Mouse (Mus musculus) thymus, adult 2 months (tissue): Measurements from ENCODE around the gene Alpl. TPM values are rescaled to one million over a fixed set of nuclear protein-coding genes. Genes with fewer than 3 reads are reported as not detected.

Source experiments
- DNase-seq: peaks from one replicate; pipeline ENCODE4 v3.0.0; 2021
- H3K27ac ChIP-seq: fragments of 200-500 bp; 2 replicates; pipeline ENCODE4 v1.5.1; 2012; ENCODE audit warnings: low read length, control low read depth; ENCODE audit not compliant: control insufficient read depth, insufficient read depth
- H3K27me3 ChIP-seq: fragments of 200-500 bp; 2 replicates; pipeline ENCODE4 v1.6.1; 2012; ENCODE audit warnings: mild to moderate bottlenecking, low read length, moderate library complexity, mixed read lengths; ENCODE audit not compliant: control insufficient read depth, insufficient read depth
- H3K36me3 ChIP-seq: fragments of 200-500 bp; 2 replicates; pipeline ENCODE4 v1.6.1; 2012; ENCODE audit warnings: mild to moderate bottlenecking, low read length, moderate library complexity; ENCODE audit not compliant: control insufficient read depth, insufficient read depth
- H3K4me1 ChIP-seq: fragments of 200-500 bp; replicated peaks from 2 replicates; pipeline ENCODE4 v1.6.1; 2012; ENCODE audit warnings: low read length; ENCODE audit not compliant: control insufficient read depth, insufficient read depth
- H3K4me3 ChIP-seq: fragments of 200-500 bp; 2 replicates; pipeline ENCODE4 v1.5.1; 2012; ENCODE audit warnings: mild to moderate bottlenecking, low read length, control low read depth, moderate library complexity; ENCODE audit not compliant: control insufficient read depth, insufficient read depth
- CTCF ChIP-seq: fragments of 200-500 bp; IDR thresholded peaks from 2 replicates; pipeline ENCODE4 v1.5.1; 2012; ENCODE audit warnings: mild to moderate bottlenecking, control low read depth, low read length, moderate library complexity, borderline replicate concordance; ENCODE audit not compliant: control insufficient read depth, poor library complexity, insufficient read depth; ENCODE audit errors: extremely low read depth
- POLR2A ChIP-seq: fragments of 200-500 bp; IDR thresholded peaks from 2 replicates; pipeline ENCODE4 v1.6.1; 2012; ENCODE audit warnings: mild to moderate bottlenecking, low read length, control low read depth, moderate library complexity; ENCODE audit not compliant: control insufficient read depth, poor library complexity, insufficient read depth; ENCODE audit errors: extremely low read depth
- WGBS: fragments of 180-500 bp; shearing (Covaris S2); methylation state at CpG from one replicate; pipeline ENCODE4 v1.1.7; 2018; 5-methylcytosine and 5-hydroxymethylcytosine counted together
- polyA plus RNA-seq: library from polyadenylated mRNA; depleted of rRNA; stranded (reverse); fragments of >200 nt; gene quantifications from 2 replicates; pipeline ENCODE4 v1.2.3, GENCODE M21; 2012

Gene Alpl
- polyA plus RNA-seq, 1 experiment: 5.1 TPM

GRCm38 (mm10) chr4:137785270-137785669, 10.9 kb downstream of the Alpl start:
- no peak for TF ChIP-seq CTCF
- TF ChIP-seq POLR2A: no peak
- no peak overlapping the region for H3K4me3 ChIP-seq
- 95% methylated on average over 6 of the region's 6 CpGs for WGBS
- H3K27ac ChIP-seq: no peak overlapping the region
- H3K4me1 ChIP-seq: no peaks in the 10 kb centered on the region
- H3K27me3 ChIP-seq: no peaks in the 10 kb centered on the region
- no peak for DNase-seq
- H3K36me3 ChIP-seq: no peaks in the 10 kb centered on the region

DNA sequence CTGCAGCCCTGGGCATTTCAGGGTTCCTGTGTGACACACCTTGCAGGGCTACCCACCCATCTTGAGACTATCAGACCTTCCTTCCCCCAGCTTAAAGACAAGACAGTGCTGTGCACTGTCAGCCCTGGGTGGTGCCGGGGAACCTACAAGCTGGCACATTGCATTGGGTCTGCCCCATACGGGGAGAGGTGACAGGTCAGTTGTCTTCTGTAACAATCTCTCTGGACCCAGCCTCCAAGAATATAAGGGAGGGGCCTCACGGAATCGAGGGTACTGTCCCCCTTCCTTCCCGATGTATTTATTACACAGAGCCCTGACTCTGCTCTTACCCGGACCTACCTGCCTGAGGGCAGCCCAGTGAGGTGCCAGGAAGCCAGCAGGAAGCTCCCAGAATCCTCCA, 11.4 kb downstream of the Alpl start:
- TF ChIP-seq POLR2A: no peak
- TF ChIP-seq CTCF: no peak
- WGBS: 77% methylated on average over 6 of the region's 6 CpGs
- Histone ChIP-seq H3K27ac (no peak overlapping the region), H3K4me1 (no peaks in the 10 kb centered on the region), H3K27me3 (no peaks in the 10 kb centered on the region), H3K36me3 (no peaks in the 10 kb centered on the region), H3K4me3 (no peak overlapping the region)
- DNase-seq: no peak

DNA sequence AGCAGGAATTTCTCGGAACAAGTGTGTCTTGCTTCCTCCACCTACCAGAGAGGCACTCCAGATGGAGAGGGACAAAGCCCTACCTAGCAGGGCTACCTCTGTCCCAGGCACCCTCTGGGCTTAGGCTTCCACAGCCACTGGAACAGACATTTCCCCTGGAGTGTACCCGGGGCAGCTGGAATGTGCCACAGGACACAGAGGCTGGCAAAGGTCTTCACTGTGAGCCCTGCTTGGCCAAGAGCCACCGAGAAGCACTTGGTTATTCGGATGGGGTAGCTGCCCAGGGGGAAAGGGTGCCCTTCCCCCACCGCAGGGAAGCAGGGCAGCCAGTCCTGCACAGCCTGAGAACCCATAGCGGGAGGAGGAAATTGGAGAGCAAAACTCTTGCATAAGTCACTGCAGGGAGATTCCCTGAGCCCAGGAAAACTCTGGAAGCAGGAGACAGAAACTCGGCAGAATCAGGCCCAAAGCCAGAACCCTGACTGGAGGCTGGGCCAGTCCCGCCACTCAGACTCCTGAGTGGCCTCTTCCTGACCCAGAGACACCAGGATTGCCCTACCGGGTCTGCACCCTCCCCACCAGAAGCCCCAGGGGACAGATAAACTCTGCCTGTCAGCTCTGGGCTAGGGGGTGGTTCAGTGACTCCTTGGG, 12.5 kb downstream of the Alpl start:
- Histone ChIP-seq H3K36me3 (no peaks in the 10 kb centered on the region), H3K27ac (no peak overlapping the region), H3K4me1 (no peaks in the 10 kb centered on the region), H3K27me3 (no peaks in the 10 kb centered on the region), H3K4me3 (no peak overlapping the region)
- WGBS: 68% methylated on average over 9 of the region's 9 CpGs
- TF ChIP-seq CTCF: no peak
- no peak for TF ChIP-seq POLR2A
- DNase-seq: no peak

DNA sequence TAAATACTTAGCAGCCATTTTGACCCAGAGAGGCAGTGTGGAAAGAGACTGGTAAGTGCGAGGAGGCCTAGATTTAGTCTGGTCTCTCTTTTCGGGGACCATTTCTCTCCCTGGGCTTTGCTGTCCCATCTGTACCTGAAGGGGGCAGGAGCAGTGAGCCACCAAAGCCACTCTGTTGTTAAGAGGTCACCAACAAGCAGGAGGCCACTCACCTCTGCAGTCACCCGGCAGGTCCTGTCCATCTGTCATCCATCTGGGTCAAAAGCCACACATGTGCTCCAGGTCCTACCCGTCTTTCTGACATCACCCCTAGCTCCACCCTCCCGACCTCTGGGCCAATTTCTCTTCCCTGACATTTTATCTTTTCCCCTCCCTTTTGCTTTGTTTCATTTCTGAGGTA, 14.2 kb downstream of the Alpl start:
- Histone ChIP-seq H3K4me3 (no peak overlapping the region), H3K36me3 (no peaks in the 10 kb centered on the region), H3K27ac (no peak overlapping the region), H3K4me1 (no peaks in the 10 kb centered on the region), H3K27me3 (no peaks in the 10 kb centered on the region)
- WGBS: 90% methylated on average over 5 of the region's 5 CpGs
- no peak for DNase-seq
- no peak for TF ChIP-seq POLR2A
- no peak for TF ChIP-seq CTCF

DNA sequence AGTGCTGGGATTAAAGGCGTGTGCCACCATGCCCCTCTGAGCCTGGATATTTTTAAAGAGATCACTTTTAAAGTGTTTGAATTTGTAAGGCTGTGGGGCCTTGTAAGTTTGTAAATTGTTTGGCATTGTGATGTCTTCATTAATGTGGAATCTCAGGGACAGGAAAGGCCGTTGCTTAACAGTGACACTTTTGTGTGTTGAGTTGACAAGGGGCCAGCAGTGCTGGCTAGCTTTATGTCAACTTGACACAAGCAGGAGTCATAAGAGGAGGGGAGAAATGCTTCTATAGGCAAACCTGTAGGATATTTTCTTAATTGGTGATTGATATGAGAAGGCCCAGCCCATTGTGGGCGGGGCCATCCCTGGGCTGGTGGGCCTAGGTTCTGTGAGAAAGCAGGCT, 15.2 kb downstream of the Alpl start:
- Histone ChIP-seq H3K4me1 (no peaks in the 10 kb centered on the region), H3K4me3 (no peak overlapping the region), H3K27me3 (no peaks in the 10 kb centered on the region), H3K27ac (no peak overlapping the region), H3K36me3 (no peaks in the 10 kb centered on the region)
- TF ChIP-seq CTCF: no peak
- no peak for TF ChIP-seq POLR2A
- DNase-seq: no peak
- 85% methylated on average over 3 of the region's 3 CpGs for WGBS

GRCm38 (mm10) chr4:137778397-137779184, 17.6 kb downstream of the Alpl start:
- Histone ChIP-seq H3K27me3 (no peaks in the 10 kb centered on the region), H3K4me3 (no peak overlapping the region), H3K4me1 (no peaks in the 10 kb centered on the region), H3K36me3 (no peaks in the 10 kb centered on the region), H3K27ac (no peak overlapping the region)
- no peak for TF ChIP-seq CTCF
- no peak for TF ChIP-seq POLR2A
- no peak for DNase-seq
- WGBS: 89% methylated on average over 17 of the region's 17 CpGs

GRCm38 (mm10) chr4:137777866-137778265, 18.3 kb downstream of the Alpl start:
- Histone ChIP-seq H3K27me3 (no peaks in the 10 kb centered on the region), H3K4me3 (no peak overlapping the region), H3K36me3 (no peaks in the 10 kb centered on the region), H3K27ac (no peak overlapping the region), H3K4me1 (no peaks in the 10 kb centered on the region)
- WGBS: 92% methylated on average over 4 of the region's 4 CpGs
- TF ChIP-seq CTCF: no peak
- TF ChIP-seq POLR2A: no peak
- no peak for DNase-seq
